Mouse (Mus musculus): ENCODE data around the gene Pgap3. TPM values are rescaled to one million over a fixed set of nuclear protein-coding genes. Genes with fewer than 3 reads are reported as not detected.

Pgap3 gene
- total RNA-seq, 1 experiment from 2014 or later, result 6.5 TPM

- no peak for DNase-seq
Observed at GRCm38 (mm10) chr11:98354445-98354844, 45.8 kb downstream of the Pgap3 start.

GRCm38 (mm10) chr11:98353651-98354211 lies 46.6 kb downstream of the Pgap3 start:
- DNase-seq, result no peak

- no peak for DNase-seq
Observed at GRCm38 (mm10) chr11:98352272-98352990, 47.9 kb downstream of the Pgap3 start.

DNA sequence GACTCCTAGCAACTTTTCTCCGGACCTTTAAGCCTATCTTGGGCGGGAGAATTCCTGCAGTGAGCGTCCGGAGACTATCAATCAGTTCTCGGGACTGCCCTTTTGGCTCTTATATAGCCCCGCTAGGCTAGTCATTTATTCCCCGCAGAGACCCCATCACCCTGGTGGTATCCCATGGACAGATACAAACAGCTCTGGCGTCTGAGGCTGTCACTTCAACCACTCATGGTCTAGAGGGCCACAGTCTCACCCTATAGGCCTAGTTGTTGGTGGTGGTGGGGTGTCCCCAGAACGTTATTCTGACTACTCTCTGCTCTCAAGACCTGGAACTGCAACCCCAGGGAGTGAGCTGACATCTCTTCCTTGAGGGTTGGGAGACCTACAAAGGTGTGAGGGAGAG lies 51.0 kb downstream of the Pgap3 start:
- no peak for DNase-seq

GRCm38 (mm10) chr11:98348083-98348961 lies 52.0 kb downstream of the Pgap3 start, which contains the start of gene Ppp1r1b:
Gene Ppp1r1b, plus strand, starts transcription at chr11:98348404.
- peak; percentile 59 for DNase-seq

DNA sequence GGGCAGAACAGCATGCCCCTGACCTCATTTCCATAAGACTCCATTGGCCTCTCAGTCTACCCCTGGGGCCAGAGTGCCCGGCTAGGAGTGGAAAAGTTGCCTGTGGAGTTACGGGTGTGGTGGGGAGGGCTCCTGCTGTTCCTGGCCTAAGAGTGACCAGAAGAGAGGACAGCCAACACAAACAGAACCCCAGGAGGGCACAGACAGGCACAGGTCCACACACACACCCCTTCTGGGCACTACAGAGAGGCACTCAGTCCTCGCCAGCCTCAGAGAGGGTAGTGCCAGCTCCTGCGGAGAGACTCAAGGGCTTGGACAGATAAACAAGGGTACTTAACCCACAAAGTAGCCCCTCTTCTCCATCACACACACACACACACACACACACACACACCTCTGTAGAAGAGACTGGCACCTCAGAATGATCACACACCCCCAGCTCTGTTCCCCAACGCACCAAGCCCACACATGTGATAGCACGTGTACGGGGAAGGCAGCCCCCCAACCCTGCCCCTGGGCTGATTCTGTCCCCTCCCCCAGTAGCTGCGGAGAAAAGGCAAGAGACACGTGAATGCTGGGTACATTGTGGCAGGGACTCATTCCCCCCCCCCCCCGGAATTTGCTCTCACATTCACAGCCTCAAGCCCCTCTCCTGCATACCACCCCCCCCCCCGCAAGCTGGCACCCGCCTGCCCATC lies 52.8 kb downstream of the Pgap3 start:
- DNase-seq, result no peak

DNA sequence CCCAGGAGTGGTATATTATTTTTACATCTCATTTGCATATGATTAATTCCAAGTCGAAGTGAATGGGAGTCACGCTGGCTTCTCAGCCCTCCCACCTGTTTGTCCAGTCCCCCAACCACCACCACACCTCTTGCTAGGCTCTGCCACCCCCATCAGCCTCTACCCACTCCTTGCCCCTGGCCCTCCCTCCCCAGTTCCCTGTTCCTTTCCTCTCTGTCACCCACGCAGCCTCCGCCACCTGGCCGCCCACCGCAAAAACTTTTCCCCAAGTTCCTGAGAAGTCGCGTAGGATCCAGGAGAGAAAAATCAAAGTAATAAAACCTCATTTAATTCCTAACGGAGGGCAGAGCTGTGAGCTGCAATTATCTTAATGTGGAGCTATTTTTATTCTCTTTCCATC lies 54.1 kb downstream of the Pgap3 start:
- no peak for DNase-seq

DNA sequence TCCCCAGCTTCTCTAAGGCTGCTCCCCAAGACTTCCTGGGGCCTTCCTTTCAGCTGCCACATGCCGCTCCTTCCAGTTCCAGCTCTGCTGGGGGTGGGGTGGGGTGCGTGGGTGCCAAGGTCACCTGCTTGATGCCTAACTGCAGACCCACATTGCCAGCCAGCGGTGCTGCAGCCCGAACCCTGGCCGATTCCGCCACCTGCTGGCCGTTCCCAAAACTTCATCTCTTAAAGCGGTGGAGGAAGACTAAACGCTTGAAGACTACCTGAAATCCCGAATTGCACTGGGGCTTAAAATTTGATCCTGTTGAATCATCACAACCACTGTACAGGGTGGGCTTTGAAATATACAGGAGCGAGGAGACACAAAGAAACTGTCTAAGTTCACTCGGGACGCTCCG lies 55.0 kb downstream of the Pgap3 start:
- DNase-seq, result peak; percentile 85

- DNase-seq, result peak; percentile 92
Observed at GRCm38 (mm10) chr11:98342000-98342945, 58.0 kb downstream of the Pgap3 start.

GRCm38 (mm10) chr11:98341174-98341573 lies 59.1 kb downstream of the Pgap3 start:
- DNase-seq, result no peak

GRCm38 (mm10) chr11:98340597-98340996 lies 59.7 kb downstream of the Pgap3 start:
- DNase-seq, result no peak

- DNase-seq, result no peak
Observed at GRCm38 (mm10) chr11:98339679-98340287, 60.5 kb downstream of the Pgap3 start.

- DNase-seq, result no peak
Observed at GRCm38 (mm10) chr11:98339071-98339501, 61.2 kb downstream of the Pgap3 start.

Other genes with a start within 250 kb of the Pgap3 start
- 75.4 and 86.1 TPM in 2 replicates for gene Med1, start 207.2 kb downstream of the Pgap3 start, total RNA-seq (2021)
- 49.5 and 51.7 TPM in 2 replicates for gene Cdk12, start 197.4 kb downstream of the Pgap3 start, total RNA-seq (2021)
- gene Neurod2, start 70.8 kb downstream of the Pgap3 start, total RNA-seq (2021), result not detected in 2 replicates
- 0.24 TPM in 1 of 2 replicates, not detected in the other for gene Ppp1r1b, start 52.1 kb downstream of the Pgap3 start, total RNA-seq (2021)
- gene Stard3, start 42.1 kb downstream of the Pgap3 start, total RNA-seq (2021), result 23.6 and 23.9 TPM in 2 replicates
- 0.91 TPM in 1 of 2 replicates, not detected in the other for gene Tcap, start 16.7 kb downstream of the Pgap3 start, total RNA-seq (2021)
- 458 and 547 TPM in 2 replicates for gene Pnmt, start 14.0 kb downstream of the Pgap3 start, total RNA-seq (2021)
- 3.8 and 6.2 TPM in 2 replicates for gene Erbb2, start 12.0 kb upstream of the Pgap3 start, total RNA-seq (2021)
- 80.3 and 84.7 TPM in 2 replicates for gene Mien1, start 38.5 kb upstream of the Pgap3 start, total RNA-seq (2021)
- gene Grb7, start 45.9 kb upstream of the Pgap3 start, total RNA-seq (2021), result 1.0 TPM in 1 of 2 replicates, not detected in the other
- 0.30 TPM in 1 of 2 replicates, not detected in the other for gene Ikzf3, start 145.5 kb upstream of the Pgap3 start, total RNA-seq (2021)
- gene Zpbp2, start 150.6 kb upstream of the Pgap3 start, total RNA-seq (2021), result 0.70 TPM in 1 of 2 replicates, not detected in the other
- gene Ormdl3, start 186.9 kb upstream of the Pgap3 start, total RNA-seq (2021), result 96.8 and 98.6 TPM in 2 replicates
- not detected in 2 replicates for gene Lrrc3c, start 197.8 kb upstream of the Pgap3 start, total RNA-seq (2021)
- 7.6 and 13.5 TPM in 2 replicates for gene Gm12355, start 225.2 kb upstream of the Pgap3 start, total RNA-seq (2021)
- gene Gsdma3, start 225.9 kb upstream of the Pgap3 start, total RNA-seq (2021), result 25.1 and 29.1 TPM in 2 replicates
- gene Gsdma2, start 246.3 kb upstream of the Pgap3 start, total RNA-seq (2021), result 0.88 and 1.8 TPM in 2 replicates